11 mouse cellular contexts compared by ENCODE assay signal in genomic region chr7:24501492-24501891, GRCm38 (mm10). TPM values are rescaled to one million over a fixed set of nuclear protein-coding genes. Genes with fewer than 3 reads are reported as not detected.
DNase-seq lines count a peak whose midpoint lies in the region; ATAC-seq and TF ChIP-seq lines count a peak whose summit lies in the region.
"Had no signal": no experiment of that assay in that cellular context is flagged by ENCODE, and none has a peak within 500 bp of the region (broad histone marks: within the 10 kb centered on the region; RNA-seq: fewer than 3 reads in every experiment).

No protein-coding gene starts in this region.

- no peak overlapping the region for H3K4me2 ChIP-seq in midbrain, postnatal 0 days (ENCODE audit: low read depth, low read length, poor library complexity, severe bottlenecking)
- H3K4me2 ChIP-seq in midbrain, embryonic 13.5 days (replicated peaks) = no peak overlapping the region
- no peak overlapping the region for H3K4me2 ChIP-seq in hindbrain, embryonic 13.5 days
- H3K4me2 ChIP-seq: limb, embryonic 15.5 days; neural tube, embryonic 12.5 days had no signal

- peak; percentile 43 for TF ChIP-seq CTCF in midbrain, postnatal 0 days (IDR thresholded peaks at IDR 0.05)

- ATAC-seq in midbrain, postnatal 0 days (ENCODE audit: low FRiP score) = no peak
- ATAC-seq in midbrain, embryonic 13.5 days = no peak
- ATAC-seq in hindbrain, embryonic 13.5 days (ENCODE audit: low FRiP score) = no peak
- ATAC-seq: inflammation-experienced regulatory T-cells, adult 6 months had no signal

- no peak overlapping the region for H3K9ac ChIP-seq in midbrain, postnatal 0 days (replicated peaks; ENCODE audit: low read length, poor library complexity, severe bottlenecking)
- H3K9ac ChIP-seq in midbrain, embryonic 13.5 days (replicated peaks) = no peak overlapping the region
- no peak overlapping the region for H3K9ac ChIP-seq in hindbrain, embryonic 13.5 days
- H3K9ac ChIP-seq: limb, embryonic 15.5 days; neural tube, embryonic 12.5 days had no signal

- 60% methylated on average over 21 of the region's 21 CpGs for WGBS in midbrain, postnatal 0 days
- WGBS in midbrain, embryonic 13.5 days = 59% methylated on average over 21 of the region's 21 CpGs
- WGBS in hindbrain, embryonic 13.5 days = 53% methylated on average over 21 of the region's 21 CpGs

- H3K4me3 ChIP-seq in midbrain, postnatal 0 days (ENCODE audit: low read depth, low read length) = no peak overlapping the region
- no peak overlapping the region for H3K4me3 ChIP-seq in midbrain, embryonic 13.5 days (replicated peaks)
- H3K4me3 ChIP-seq in hindbrain, embryonic 13.5 days = no peak overlapping the region
- H3K4me3 ChIP-seq: limb, embryonic 15.5 days; neural tube, embryonic 12.5 days had no signal

- DNase-seq in cerebellum, postnatal 25 days = peak; percentile 56 to 74
- no peak for DNase-seq in cerebellum, adult 11 months
- DNase-seq in midbrain, postnatal 0 days (ENCODE audit: low spot score) = no peak
- peak; percentile 17 for DNase-seq in lung, postnatal 14 days
- peak; percentile 81 for DNase-seq in thymus, postnatal 4 days
- no peak for DNase-seq in adrenal gland, postnatal 10 days

- no peak overlapping the region for H3K27ac ChIP-seq in midbrain, postnatal 0 days (ENCODE audit: low read depth, low read length)
- no peak overlapping the region for H3K27ac ChIP-seq in midbrain, embryonic 13.5 days
- no peak overlapping the region for H3K27ac ChIP-seq in hindbrain, embryonic 13.5 days
- H3K27ac ChIP-seq: limb, embryonic 15.5 days; neural tube, embryonic 12.5 days had no signal

- H3K4me1 ChIP-seq in midbrain, postnatal 0 days (ENCODE audit: insufficient read depth, low read length) = peaks cover 8% of the 10 kb centered on the region; the same call in 1 of the 2 replicates
- peaks cover 44% of the 10 kb centered on the region for H3K4me1 ChIP-seq in midbrain, embryonic 13.5 days (replicated peaks)
- H3K4me1 ChIP-seq in hindbrain, embryonic 13.5 days (replicated peaks) = peaks cover 46% of the 10 kb centered on the region

- H3K27me3 ChIP-seq in midbrain, postnatal 0 days (ENCODE audit: insufficient read depth, low read length) = no peaks in the 10 kb centered on the region
- H3K27me3 ChIP-seq in midbrain, embryonic 13.5 days = peaks cover 4% of the 10 kb centered on the region; the same call in 1 of the 2 replicates
- no peaks in the 10 kb centered on the region for H3K27me3 ChIP-seq in hindbrain, embryonic 13.5 days

- peaks cover 23% of the 10 kb centered on the region for H3K36me3 ChIP-seq in midbrain, postnatal 0 days (ENCODE audit: insufficient read depth, low read length)
- H3K36me3 ChIP-seq in midbrain, embryonic 13.5 days = peaks cover 51% of the 10 kb centered on the region
- H3K36me3 ChIP-seq in hindbrain, embryonic 13.5 days = peaks cover 49% of the 10 kb centered on the region
- H3K36me3 ChIP-seq: limb, embryonic 15.5 days had no signal

- H3K9me3 ChIP-seq in midbrain, postnatal 0 days (ENCODE audit: low read length) = no peaks in the 10 kb centered on the region
- no peaks in the 10 kb centered on the region for H3K9me3 ChIP-seq in midbrain, embryonic 13.5 days
- no peaks in the 10 kb centered on the region for H3K9me3 ChIP-seq in hindbrain, embryonic 13.5 days
- H3K9me3 ChIP-seq: limb, embryonic 15.5 days had no signal

RNA-seq across cellular contexts. Expression of gene Zfp428, which starts 5.3 kb away (rescaled TPM):
- total RNA-seq in midbrain, postnatal 0 days (2014; rRNA removed) = 209 and 214 TPM in 2 replicates
- polyA plus RNA-seq in midbrain, postnatal 0 days (2015; fragmentation: Nextera tagmentation; extraction: Ambion mirVana) = 297 and 314 TPM in 2 replicates
- polyA plus RNA-seq in midbrain, embryonic 13.5 days (2015; fragmentation: Nextera tagmentation; extraction: Ambion mirVana) = 234 and 261 TPM in 2 replicates
- polyA plus RNA-seq in hindbrain, embryonic 13.5 days (2015; fragmentation: Nextera tagmentation; extraction: Ambion mirVana) = 259 and 270 TPM in 2 replicates
- total RNA-seq in adrenal gland, postnatal 10 days (2021) = 1 to 10 TPM; 6.0 to 9.1 TPM

RNA-seq across cellular contexts. Expression of gene AC161166.1, which starts 10.8 kb away (rescaled TPM):
- total RNA-seq in midbrain, postnatal 0 days (2014; rRNA removed) = not detected in 2 replicates
- 0.47 and 0.78 TPM in 2 replicates for polyA plus RNA-seq in midbrain, postnatal 0 days (2015; fragmentation: Nextera tagmentation; extraction: Ambion mirVana)
- polyA plus RNA-seq in midbrain, embryonic 13.5 days (2015; fragmentation: Nextera tagmentation; extraction: Ambion mirVana) = 1.2 and 1.9 TPM in 2 replicates
- 1.1 and 1.6 TPM in 2 replicates for polyA plus RNA-seq in hindbrain, embryonic 13.5 days (2015; fragmentation: Nextera tagmentation; extraction: Ambion mirVana)
- not detected for total RNA-seq in adrenal gland, postnatal 10 days (2021)
- polyA plus RNA-seq: inflammation-experienced regulatory T-cells, adult 6 months had no signal

RNA-seq across cellular contexts. Expression of gene Cadm4, which starts 19.7 kb away (rescaled TPM):
- total RNA-seq in midbrain, postnatal 0 days (2014; rRNA removed) = 342 and 354 TPM in 2 replicates
- 82.0 and 88.1 TPM in 2 replicates for polyA plus RNA-seq in midbrain, postnatal 0 days (2015; fragmentation: Nextera tagmentation; extraction: Ambion mirVana)
- polyA plus RNA-seq in midbrain, embryonic 13.5 days (2015; fragmentation: Nextera tagmentation; extraction: Ambion mirVana) = 52.4 and 67.8 TPM in 2 replicates
- 67.2 and 67.9 TPM in 2 replicates for polyA plus RNA-seq in hindbrain, embryonic 13.5 days (2015; fragmentation: Nextera tagmentation; extraction: Ambion mirVana)
- 1 to 10 TPM; 6.4 to 8.6 TPM for total RNA-seq in adrenal gland, postnatal 10 days (2021)
- polyA plus RNA-seq: inflammation-experienced regulatory T-cells, adult 6 months had no signal

RNA-seq across cellular contexts. Expression of gene Irgq, which starts 29.0 kb away (rescaled TPM):
- total RNA-seq in midbrain, postnatal 0 days (2014; rRNA removed) = 115 and 119 TPM in 2 replicates
- polyA plus RNA-seq in midbrain, postnatal 0 days (2015; fragmentation: Nextera tagmentation; extraction: Ambion mirVana) = 21.8 and 23.9 TPM in 2 replicates
- 20.3 and 25.3 TPM in 2 replicates for polyA plus RNA-seq in midbrain, embryonic 13.5 days (2015; fragmentation: Nextera tagmentation; extraction: Ambion mirVana)
- polyA plus RNA-seq in hindbrain, embryonic 13.5 days (2015; fragmentation: Nextera tagmentation; extraction: Ambion mirVana) = 21.1 TPM in 2 replicates
- 10 to 100 TPM; 17.6 to 23.3 TPM for total RNA-seq in adrenal gland, postnatal 10 days (2021)

RNA-seq across cellular contexts. Expression of gene Plaur, which starts 39.2 kb away (rescaled TPM):
- total RNA-seq in midbrain, postnatal 0 days (2014; rRNA removed) = 1.4 and 3.7 TPM in 2 replicates
- polyA plus RNA-seq in midbrain, postnatal 0 days (2015; fragmentation: Nextera tagmentation; extraction: Ambion mirVana) = 0.93 and 1.1 TPM in 2 replicates
- 1.0 and 1.2 TPM in 2 replicates for polyA plus RNA-seq in midbrain, embryonic 13.5 days (2015; fragmentation: Nextera tagmentation; extraction: Ambion mirVana)
- 1.2 and 1.6 TPM in 2 replicates for polyA plus RNA-seq in hindbrain, embryonic 13.5 days (2015; fragmentation: Nextera tagmentation; extraction: Ambion mirVana)
- 1 to 10 TPM; 6.7 to 9.4 TPM for total RNA-seq in adrenal gland, postnatal 10 days (2021)

Comparison
In these comparisons a context has a peak if more than half of its experiments do, and no peak if none do; other contexts are left out.
1. DNase-seq: peak in cerebellum, postnatal 25 days (2 of 2), lung, postnatal 14 days (single experiment) and thymus, postnatal 4 days (single experiment); none in cerebellum, adult 11 months (single experiment), midbrain, postnatal 0 days (single experiment) and adrenal gland, postnatal 10 days (single experiment).